Mouse (Mus musculus): ENCODE results near the gene Col19a1.

- TF ChIP-seq POLR2A (IDR thresholded peaks at IDR 0.05; ENCODE audit: extremely low read depth, insufficient read depth, low read length), result no peak
- TF ChIP-seq CTCF (IDR thresholded peaks at IDR 0.05; ENCODE audit: low read depth, low read length), result no peak
These were observed 91.9 kb downstream of the Col19a1 start for GRCm38 (mm10) chr1:24495400-24495799.
